Mouse (Mus musculus): ENCODE measurements around the gene Mob1b.

- TF ChIP-seq CTCF (IDR thresholded peaks at IDR 0.05; ENCODE audit: low read depth) = no peak
- TF ChIP-seq EP300 (IDR thresholded peaks at IDR 0.05; ENCODE audit: low read depth) = no peak
Measured at GRCm38 (mm10) chr5:88697291-88697690, 23.4 kb upstream of the Mob1b start.
